In genomic region chr16:85604089-85604488, GRCm38 (mm10) we compare ENCODE assay signal across 20 mouse cellular contexts. TPM values are rescaled to one million over a fixed set of nuclear protein-coding genes. Genes with fewer than 3 reads are reported as not detected.
DNase-seq lines count a peak whose midpoint lies in the region; ATAC-seq and TF ChIP-seq lines count a peak whose summit lies in the region.
"Had no signal": no experiment of that assay in that cellular context is flagged by ENCODE, and none has a peak within 500 bp of the region (broad histone marks: within the 10 kb centered on the region; RNA-seq: fewer than 3 reads in every experiment).

No protein-coding gene starts in this region.

- H3K4me1 ChIP-seq in limb, embryonic 12.5 days (replicated peaks) = no peaks in the 10 kb centered on the region
- no peaks in the 10 kb centered on the region for H3K4me1 ChIP-seq in limb, embryonic 10.5 days
- H3K4me1 ChIP-seq in midbrain, postnatal 0 days (ENCODE audit: insufficient read depth, low read length) = no peaks in the 10 kb centered on the region
- no peaks in the 10 kb centered on the region for H3K4me1 ChIP-seq in midbrain, embryonic 11.5 days (ENCODE audit: control insufficient read depth, insufficient read depth, low read length)
- H3K4me1 ChIP-seq in intestine, embryonic 16.5 days (ENCODE audit: control insufficient read depth, insufficient read depth, low read length) = no peaks in the 10 kb centered on the region
- H3K4me1 ChIP-seq: embryonic facial prominence, embryonic 13.5 days; hindbrain, embryonic 12.5 days; intestine, embryonic 15.5 days had no signal

- H3K36me3 ChIP-seq in limb, embryonic 12.5 days = no peaks in the 10 kb centered on the region
- H3K36me3 ChIP-seq in limb, embryonic 10.5 days = no peaks in the 10 kb centered on the region
- no peaks in the 10 kb centered on the region for H3K36me3 ChIP-seq in midbrain, postnatal 0 days (ENCODE audit: insufficient read depth, low read length)
- no peaks in the 10 kb centered on the region for H3K36me3 ChIP-seq in midbrain, embryonic 11.5 days (ENCODE audit: control insufficient read depth, insufficient read depth, low read length)
- H3K36me3 ChIP-seq in intestine, embryonic 16.5 days (ENCODE audit: control insufficient read depth, insufficient read depth, low read length) = no peaks in the 10 kb centered on the region
- H3K36me3 ChIP-seq: embryonic facial prominence, embryonic 13.5 days; hindbrain, embryonic 12.5 days; intestine, embryonic 15.5 days had no signal

- no peak for TF ChIP-seq CTCF in midbrain, postnatal 0 days (IDR thresholded peaks at IDR 0.05)

- H3K9ac ChIP-seq in limb, embryonic 12.5 days (replicated peaks) = no peak overlapping the region
- no peak overlapping the region for H3K9ac ChIP-seq in midbrain, postnatal 0 days (replicated peaks; ENCODE audit: low read length, poor library complexity, severe bottlenecking)
- H3K9ac ChIP-seq in midbrain, embryonic 11.5 days (ENCODE audit: low read length) = no peak overlapping the region
- no peak overlapping the region for H3K9ac ChIP-seq in intestine, embryonic 16.5 days (ENCODE audit: low read depth, low read length)
- H3K9ac ChIP-seq: embryonic facial prominence, embryonic 13.5 days; hindbrain, embryonic 12.5 days; intestine, embryonic 15.5 days had no signal

- 0 out of 2 replicates have a peak, but pooled peaks have one; percentile 37 for ATAC-seq in limb, embryonic 12.5 days (ENCODE audit: insufficient number of reproducible peaks, insufficient read depth, low FRiP score, low TSS enrichment, low read depth)
- 0 out of 2 replicates have a peak, but pooled peaks have one; percentile 27 for ATAC-seq in midbrain, postnatal 0 days (ENCODE audit: low FRiP score)
- ATAC-seq in midbrain, embryonic 11.5 days (ENCODE audit: low FRiP score) = no peak
- no peak for ATAC-seq in intestine, embryonic 16.5 days
- ATAC-seq: activated CD4-positive, CD25-positive, alpha-beta regulatory T cell, adult 4 months; intestine, embryonic 15.5 days had no signal

- WGBS in limb, embryonic 12.5 days = 73% methylated on average over 2 of the region's 2 CpGs
- 77% methylated on average over 2 of the region's 2 CpGs for WGBS in limb, embryonic 10.5 days
- 83% methylated on average over 2 of the region's 2 CpGs for WGBS in midbrain, postnatal 0 days
- 85% methylated on average over 2 of the region's 2 CpGs for WGBS in midbrain, embryonic 11.5 days
- WGBS in intestine, embryonic 16.5 days = 76% methylated on average over 2 of the region's 2 CpGs

- H3K4me3 ChIP-seq in limb, embryonic 12.5 days (replicated peaks) = no peak overlapping the region
- no peak overlapping the region for H3K4me3 ChIP-seq in limb, embryonic 10.5 days
- H3K4me3 ChIP-seq in midbrain, postnatal 0 days (ENCODE audit: low read depth, low read length) = no peak overlapping the region
- H3K4me3 ChIP-seq in midbrain, embryonic 11.5 days (ENCODE audit: low read depth, low read length) = no peak overlapping the region
- H3K4me3 ChIP-seq in intestine, embryonic 16.5 days (ENCODE audit: low read length) = no peak overlapping the region
- H3K4me3 ChIP-seq: embryonic facial prominence, embryonic 13.5 days; erythroblast, embryonic 14.5 days; gastrocnemius, adult 2 months; hindbrain, embryonic 12.5 days; intestine, embryonic 15.5 days had no signal

- intact Hi-C loops in heart, postnatal 10 days (cut with DNase I) = no loop called here

- H3K9me3 ChIP-seq in limb, embryonic 12.5 days = no peaks in the 10 kb centered on the region
- H3K9me3 ChIP-seq in limb, embryonic 10.5 days (replicated peaks) = no peaks in the 10 kb centered on the region
- H3K9me3 ChIP-seq in midbrain, postnatal 0 days (ENCODE audit: low read length) = no peaks in the 10 kb centered on the region
- H3K9me3 ChIP-seq in midbrain, embryonic 11.5 days (ENCODE audit: control insufficient read depth, low read length) = no peaks in the 10 kb centered on the region
- no peaks in the 10 kb centered on the region for H3K9me3 ChIP-seq in intestine, embryonic 16.5 days (ENCODE audit: control insufficient read depth, low read length)
- H3K9me3 ChIP-seq: embryonic facial prominence, embryonic 13.5 days; hindbrain, embryonic 12.5 days; intestine, embryonic 15.5 days had no signal

- H3K27me3 ChIP-seq in limb, embryonic 12.5 days = no peaks in the 10 kb centered on the region
- H3K27me3 ChIP-seq in limb, embryonic 10.5 days (ENCODE audit: low read depth, poor library complexity, severe bottlenecking) = no peaks in the 10 kb centered on the region
- H3K27me3 ChIP-seq in midbrain, postnatal 0 days (ENCODE audit: insufficient read depth, low read length) = no peaks in the 10 kb centered on the region
- no peaks in the 10 kb centered on the region for H3K27me3 ChIP-seq in midbrain, embryonic 11.5 days (ENCODE audit: control insufficient read depth, insufficient read depth, low read length)
- H3K27me3 ChIP-seq in intestine, embryonic 16.5 days (replicated peaks; ENCODE audit: control insufficient read depth, insufficient read depth, low read length) = no peaks in the 10 kb centered on the region
- H3K27me3 ChIP-seq: embryonic facial prominence, embryonic 13.5 days; hindbrain, embryonic 12.5 days; intestine, embryonic 15.5 days had no signal

- no peak overlapping the region for H3K27ac ChIP-seq in limb, embryonic 12.5 days
- H3K27ac ChIP-seq in limb, embryonic 10.5 days = no peak overlapping the region
- no peak overlapping the region for H3K27ac ChIP-seq in midbrain, postnatal 0 days (ENCODE audit: low read depth, low read length)
- no peak overlapping the region for H3K27ac ChIP-seq in midbrain, embryonic 11.5 days (ENCODE audit: low read depth, low read length)
- no peak overlapping the region for H3K27ac ChIP-seq in intestine, embryonic 16.5 days (ENCODE audit: low read length)
- H3K27ac ChIP-seq: embryonic facial prominence, embryonic 13.5 days; gastrocnemius, adult 2 months; hindbrain, embryonic 12.5 days; intestine, embryonic 15.5 days; macrophage had no signal

- no peak overlapping the region for H3K4me2 ChIP-seq in limb, embryonic 12.5 days
- no peak overlapping the region for H3K4me2 ChIP-seq in midbrain, postnatal 0 days (ENCODE audit: low read depth, low read length, poor library complexity, severe bottlenecking)
- H3K4me2 ChIP-seq in midbrain, embryonic 11.5 days = no peak overlapping the region
- H3K4me2 ChIP-seq in intestine, embryonic 16.5 days (ENCODE audit: low read depth, low read length) = no peak overlapping the region
- H3K4me2 ChIP-seq: embryonic facial prominence, embryonic 13.5 days; hindbrain, embryonic 12.5 days; intestine, embryonic 15.5 days had no signal

- DNase-seq in heart, adult 11 months = peak; percentile 60
- no peak for DNase-seq in heart, postnatal 10 days
- DNase-seq in limb, embryonic 10.5 days (ENCODE audit: low spot score) = no peak
- no peak for DNase-seq in midbrain, postnatal 0 days (ENCODE audit: low spot score)
- no peak for DNase-seq in midbrain, embryonic 11.5 days (ENCODE audit: low spot score, missing footprints)
- DNase-seq: adrenal gland, adult 8-10 months; cerebellum, adult 11-12 months; cerebellum, postnatal 14 days; gastrocnemius, adult 2 months; kidney, adult 9 months; kidney, postnatal 36 days; layer of hippocampus, postnatal 36 days had no signal

RNA-seq across cellular contexts. Expression of gene Cyyr1, which starts 50.9 kb away (rescaled TPM):
- total RNA-seq in heart, postnatal 10 days (2021) = 10 to 100 TPM; 39.7 to 40.9 TPM
- polyA plus RNA-seq in limb, embryonic 12.5 days (2016; fragmentation: Nextera tagmentation; extraction: Ambion mirVana) = 3.0 and 3.8 TPM in 2 replicates
- polyA plus RNA-seq in limb, embryonic 10.5 days (2016; fragmentation: Nextera tagmentation; extraction: Ambion mirVana) = 4.7 and 5.3 TPM in 2 replicates
- total RNA-seq in midbrain, postnatal 0 days (2014; rRNA removed) = 1.3 and 1.9 TPM in 2 replicates
- polyA plus RNA-seq in midbrain, postnatal 0 days (2015; fragmentation: Nextera tagmentation; extraction: Ambion mirVana) = 1.3 and 1.6 TPM in 2 replicates
- polyA plus RNA-seq in midbrain, embryonic 11.5 days (2014; fragmentation: Nextera tagmentation; extraction: Ambion mirVana) = 2.8 and 3.8 TPM in 2 replicates
- 3.1 and 4.0 TPM in 2 replicates for polyA plus RNA-seq in intestine, embryonic 16.5 days (2015; fragmentation: Nextera tagmentation; extraction: Ambion mirVana)
- polyA plus RNA-seq: activated CD4-positive, CD25-positive, alpha-beta regulatory T cell, adult 4 months; erythroblast, embryonic 14.5 days; macrophage had no signal

Comparison
In these comparisons a context has a peak if more than half of its experiments do, and no peak if none do; other contexts are left out.
1. ATAC-seq: peak in limb, embryonic 12.5 days (single experiment) and midbrain, postnatal 0 days (single experiment); none in midbrain, embryonic 11.5 days (single experiment) and intestine, embryonic 16.5 days (single experiment).